Mouse (Mus musculus): ENCODE results near the gene Cog8.

Cog8 gene

GRCm38 (mm10) chr8:107056076-107056972 is at the start of gene Cog8, which contains the start of gene Nip7:
Cog8 (minus strand) TSS chr8:107056689.
Nip7 (plus strand) TSS chr8:107056877.
- DNase-seq = peak; percentile 93

GRCm38 (mm10) chr8:107104547-107104946 is 48.1 kb upstream of the Cog8 start:
- DNase-seq = peak; percentile 54

DNA sequence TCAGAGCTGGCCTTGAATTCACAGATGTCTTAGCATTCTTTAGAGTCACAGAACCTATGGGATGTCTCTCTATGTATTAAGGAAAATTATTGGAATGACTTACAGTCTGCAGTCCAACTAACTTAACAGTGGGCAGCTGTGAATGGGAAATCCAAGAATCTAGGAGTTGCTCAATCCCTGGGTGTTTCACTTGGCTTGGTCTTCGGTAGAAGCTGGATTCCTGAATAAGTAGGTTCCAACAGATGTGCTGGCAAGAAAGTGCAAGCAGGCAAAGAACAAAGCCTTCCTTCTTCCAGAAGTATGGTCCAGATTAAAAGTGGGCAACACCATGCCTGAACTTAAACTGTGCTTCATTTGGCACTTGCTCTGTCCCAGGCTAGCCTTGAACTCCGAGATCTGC is 44.1 kb upstream of the Cog8 start:
- no peak for DNase-seq

GRCm38 (mm10) chr8:107096366-107097036 is 40.0 kb upstream of the Cog8 start, which contains the start of gene Terf2:
Terf2 (minus strand) TSS chr8:107096547.
- DNase-seq = peak; percentile 96

GRCm38 (mm10) chr8:107095717-107096365 is 39.4 kb upstream of the Cog8 start:
- no peak for DNase-seq

GRCm38 (mm10) chr8:107090531-107090930 is 34.0 kb upstream of the Cog8 start:
- no peak for DNase-seq

GRCm38 (mm10) chr8:107088526-107089063 is 32.1 kb upstream of the Cog8 start:
- no peak for DNase-seq

- DNase-seq = no peak
Measured at GRCm38 (mm10) chr8:107086018-107086417, 29.5 kb upstream of the Cog8 start.

DNA sequence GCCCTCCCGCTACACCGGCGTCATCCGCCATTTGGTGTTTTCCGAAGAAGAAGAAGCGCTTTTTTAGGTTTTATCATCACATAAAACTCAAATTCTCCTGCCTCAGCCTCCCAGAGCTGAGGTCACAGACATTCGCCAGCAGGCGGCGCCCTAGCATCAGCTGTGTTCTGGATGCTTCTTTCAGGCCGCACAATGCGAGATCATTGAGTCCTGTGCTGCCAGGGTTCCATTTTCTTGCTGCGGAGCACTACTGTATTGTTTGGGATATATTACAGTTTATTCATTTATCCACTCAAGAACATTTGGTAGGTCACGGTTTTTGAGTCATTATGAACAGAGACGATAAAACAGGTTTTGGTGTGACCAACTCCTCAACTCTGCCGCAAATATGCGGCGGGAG is 28.9 kb upstream of the Cog8 start:
- DNase-seq = no peak

DNA sequence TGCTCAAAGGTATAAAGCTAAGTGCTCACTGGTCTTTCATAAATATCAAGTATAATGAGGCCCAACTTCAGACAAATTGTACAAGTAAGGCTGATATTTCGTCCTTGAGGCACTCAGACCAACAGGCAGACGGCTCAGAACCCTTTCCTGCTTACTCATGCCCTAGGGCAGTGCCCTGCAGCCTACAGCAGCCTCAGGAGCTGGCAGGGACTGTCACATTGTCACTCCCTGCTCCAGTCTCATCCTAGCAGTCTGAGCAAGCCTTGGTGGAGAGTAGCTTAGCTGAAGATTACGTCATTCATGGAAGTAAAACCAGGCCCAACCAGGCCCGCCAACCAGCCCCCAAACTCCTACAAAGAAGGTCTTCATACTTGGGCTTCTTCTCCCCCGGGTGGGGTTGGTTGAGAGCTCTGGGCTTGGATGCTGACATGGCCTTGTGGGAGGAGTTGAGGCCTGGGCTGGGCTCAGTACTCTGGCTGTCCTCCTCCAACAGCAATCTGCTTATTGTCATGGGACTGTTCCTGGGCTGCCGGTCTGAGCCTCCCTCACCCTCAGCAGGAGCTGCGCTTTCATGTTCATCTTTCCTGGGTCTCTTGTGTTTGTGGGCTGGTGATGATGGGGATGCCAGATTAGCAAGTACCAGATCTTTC is 19.9 kb upstream of the Cog8 start:
- DNase-seq = no peak

- no peak for DNase-seq
Measured at GRCm38 (mm10) chr8:107074128-107074527, 17.6 kb upstream of the Cog8 start.

DNA sequence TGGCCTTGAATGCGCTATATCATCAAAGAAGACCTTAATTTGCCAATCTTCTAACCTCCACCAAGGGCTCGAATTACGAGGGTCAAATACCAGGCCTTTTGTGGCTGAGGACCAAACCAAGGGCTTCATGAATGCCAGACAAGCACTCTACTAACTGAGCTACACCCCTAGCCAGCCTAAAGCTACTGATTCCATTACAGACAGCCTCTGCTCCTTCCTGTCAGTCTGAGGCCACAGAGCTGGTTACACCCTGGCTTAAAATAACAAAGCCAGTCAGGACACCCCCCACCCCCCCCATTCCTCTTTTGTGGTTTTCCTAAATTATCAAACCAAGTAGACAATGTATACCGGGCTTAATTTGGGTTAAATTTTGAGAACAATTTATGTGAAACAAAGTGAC is 17.2 kb upstream of the Cog8 start:
- DNase-seq = no peak

DNA sequence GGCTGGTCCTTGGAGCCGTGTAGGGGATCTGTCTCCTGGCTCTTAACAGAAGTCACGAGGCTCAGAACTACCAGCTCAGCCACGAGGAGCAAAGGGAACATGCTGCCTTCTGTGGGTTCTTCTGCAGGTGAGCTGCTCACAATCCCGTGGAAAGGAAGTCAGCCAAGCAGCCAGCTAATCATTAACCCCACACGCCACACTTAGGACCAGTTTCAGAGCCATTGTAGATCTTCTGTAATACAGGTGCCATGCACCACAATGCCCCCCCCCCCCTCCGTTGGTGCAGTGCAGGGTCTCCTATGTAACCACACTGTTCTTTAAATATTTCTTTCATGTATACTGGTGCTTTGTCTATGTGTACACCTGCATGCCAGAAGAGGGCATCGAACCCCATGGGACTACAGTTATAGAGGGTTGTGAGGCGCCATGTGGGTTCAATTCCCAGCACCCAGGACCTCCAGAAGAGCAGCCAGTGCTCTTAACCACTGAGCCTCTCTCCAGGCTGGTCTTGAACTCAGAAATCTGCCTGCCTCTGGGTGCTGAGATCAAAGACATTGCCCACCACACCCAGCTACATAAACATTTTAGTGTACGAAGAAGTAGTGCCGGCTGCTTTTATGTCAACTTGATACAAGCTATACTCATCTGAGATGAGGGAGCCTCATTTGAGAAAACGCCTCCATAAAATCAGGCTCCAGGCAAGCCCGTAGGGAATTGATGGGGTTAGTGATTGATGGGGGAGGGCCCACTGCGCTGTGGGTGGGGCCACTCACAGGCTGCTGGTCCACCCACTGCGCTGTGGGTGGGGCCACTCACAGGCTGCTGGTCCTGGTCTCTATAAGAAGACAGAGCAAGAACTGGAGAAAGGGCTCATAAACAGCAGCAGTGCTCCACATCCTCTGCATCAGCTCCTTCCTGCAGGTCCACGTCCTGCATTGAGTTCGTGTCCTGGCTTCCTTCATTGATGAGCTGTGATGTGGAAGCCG is 9.3 kb upstream of the Cog8 start, which contains the start of gene Tmed6:
TSS of gene Tmed6 (minus strand) at position 134 of the 986 bp plus-strand sequence.
- no peak for DNase-seq

- no peak for DNase-seq
Measured at GRCm38 (mm10) chr8:107062613-107063012, 6.1 kb upstream of the Cog8 start.

DNA sequence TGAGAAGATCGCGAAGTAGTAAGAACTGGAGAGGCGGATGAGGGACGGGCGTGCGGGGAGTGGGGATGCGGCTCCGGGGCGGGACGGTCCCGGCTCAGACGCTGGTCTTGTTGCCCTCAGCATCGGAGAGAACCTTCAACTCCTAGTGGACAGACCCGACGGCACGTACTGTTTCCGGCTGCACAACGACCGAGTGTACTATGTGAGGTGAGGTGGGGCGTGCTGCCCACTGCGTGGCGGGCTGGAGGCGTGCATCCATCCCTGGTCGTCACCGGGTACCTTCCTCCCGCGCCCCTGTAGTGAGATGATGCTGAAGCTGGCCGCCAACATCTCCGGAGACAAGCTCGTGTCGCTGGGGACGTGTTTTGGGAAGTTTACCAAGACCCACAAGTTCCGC is 482 bp upstream of the Cog8 start:
- no peak for DNase-seq

DNA sequence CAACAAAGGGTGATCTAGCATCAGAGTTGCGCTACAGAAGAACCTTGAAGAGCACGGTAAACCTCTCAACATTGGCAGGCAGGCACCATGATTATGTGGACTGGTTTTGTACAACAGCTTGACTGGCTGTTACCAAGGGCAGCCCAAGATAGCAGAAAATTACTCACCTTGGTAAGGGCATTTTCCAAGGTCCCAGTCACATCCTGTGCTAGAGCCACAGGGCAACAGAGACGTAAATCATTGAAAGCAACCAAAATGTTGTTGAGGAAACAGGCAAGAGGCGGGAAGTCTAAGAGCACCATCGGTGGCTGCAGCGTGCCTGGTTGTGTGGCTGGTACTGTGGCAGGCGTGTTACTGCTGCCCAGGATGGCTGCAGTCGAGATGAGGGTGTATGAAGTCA is 4.4 kb downstream of the Cog8 start:
- no peak for DNase-seq

GRCm38 (mm10) chr8:107049480-107049879 is 7.0 kb downstream of the Cog8 start:
- no peak for DNase-seq

DNA sequence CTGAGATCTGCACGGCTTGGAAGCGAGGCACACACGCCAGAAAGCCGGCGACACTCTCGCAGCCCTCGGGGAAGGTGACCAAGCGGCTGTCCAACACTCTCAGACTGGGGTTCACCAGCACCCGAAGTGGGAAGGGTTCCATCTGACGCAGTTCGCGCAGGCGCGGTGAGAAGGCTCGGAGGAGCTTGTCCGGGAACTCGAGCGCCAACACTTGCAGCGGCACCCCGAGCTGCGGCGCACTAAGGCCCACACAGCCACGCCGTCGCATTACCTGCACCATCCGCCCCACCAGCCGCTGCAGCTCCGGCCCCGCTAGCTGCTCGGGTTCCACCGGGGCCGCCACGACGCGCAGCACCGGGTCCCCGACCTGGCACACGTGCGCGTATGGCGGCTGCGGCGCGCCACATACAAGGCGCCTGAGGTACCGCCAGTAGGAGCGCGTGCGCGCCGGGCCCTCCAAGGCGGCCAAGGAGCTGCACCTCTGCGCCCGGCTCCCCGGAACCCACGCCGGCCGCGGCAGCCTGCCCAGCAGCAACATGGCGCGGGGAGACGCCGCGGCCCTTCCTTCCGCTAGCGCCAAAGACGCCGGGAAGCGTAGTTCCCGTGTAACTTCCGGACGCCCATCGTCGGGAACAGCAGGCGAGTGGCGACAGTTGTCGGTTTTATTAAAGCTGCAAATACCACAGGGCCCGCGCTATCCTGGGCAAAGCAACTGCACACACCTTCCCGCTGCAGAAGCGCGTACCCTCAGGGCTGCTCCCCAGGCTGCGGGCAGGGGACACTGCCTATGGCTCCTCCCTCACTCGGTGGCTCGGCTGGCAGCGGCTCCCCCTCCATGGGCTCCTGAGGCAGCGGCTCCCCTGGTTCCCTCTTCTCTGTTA is 8.2 kb downstream of the Cog8 start, which contains the start of gene Pdf:
TSS of gene Pdf (minus strand) at position 554 of the 881 bp plus-strand sequence.
- DNase-seq = peak; percentile 78

DNA sequence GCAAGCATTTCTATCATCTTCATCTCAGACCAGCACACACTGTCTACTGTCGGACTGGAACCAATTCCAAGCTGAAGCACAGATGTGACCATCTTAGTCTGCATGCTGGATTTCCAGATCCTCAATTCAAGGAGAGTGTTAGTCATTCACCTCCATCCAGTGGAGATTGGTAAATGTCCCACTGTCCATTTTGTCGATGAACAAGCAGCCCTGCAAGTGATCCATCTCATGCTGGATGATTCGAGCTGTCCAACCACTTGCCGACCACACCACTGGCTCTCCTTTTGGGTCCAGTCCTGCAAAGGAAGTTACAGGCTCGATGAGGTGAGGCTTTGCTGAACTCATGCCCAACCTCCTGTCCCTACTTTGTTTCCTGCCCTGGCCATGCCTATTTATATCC is 9.5 kb downstream of the Cog8 start:
- DNase-seq = no peak

- no peak for DNase-seq
Measured at GRCm38 (mm10) chr8:107045478-107045877, 11.0 kb downstream of the Cog8 start.

Data from cerebellum, adult 11 months (tissue).